Mouse (Mus musculus) spleen, adult 18-20 months (tissue): ENCODE results near the gene Apbb1ip.

ENCODE experiments used
- DNase-seq, 2 experiments: peaks; one replicate each; pipeline ENCODE4 v3.0.0; 2022; ENCODE audit warnings: mixed read lengths in 2 of 2

The Apbb1ip gene

GRCm38 (mm10) chr2:22776568-22777230, 2.8 kb downstream of the Apbb1ip start:
- DNase-seq, result no peak

GRCm38 (mm10) chr2:22777757-22778156, 3.9 kb downstream of the Apbb1ip start:
- DNase-seq, result no peak

GRCm38 (mm10) chr2:22780884-22781283, 7.0 kb downstream of the Apbb1ip start:
- DNase-seq, result no peak

GRCm38 (mm10) chr2:22781387-22782009, 7.6 kb downstream of the Apbb1ip start:
- no peak for DNase-seq

GRCm38 (mm10) chr2:22782057-22782456, 8.2 kb downstream of the Apbb1ip start:
- DNase-seq, result no peak

GRCm38 (mm10) chr2:22783137-22783638, 9.3 kb downstream of the Apbb1ip start:
- no peak for DNase-seq

GRCm38 (mm10) chr2:22784186-22784585, 10.3 kb downstream of the Apbb1ip start:
- DNase-seq, result peak; percentile 42 to 55

- no peak for DNase-seq
These were observed 10.9 kb downstream of the Apbb1ip start for GRCm38 (mm10) chr2:22784771-22785170.

GRCm38 (mm10) chr2:22788658-22789057, 14.8 kb downstream of the Apbb1ip start:
- no peak for DNase-seq

- DNase-seq, result no peak
These were observed 15.7 kb downstream of the Apbb1ip start for GRCm38 (mm10) chr2:22789576-22789975.

GRCm38 (mm10) chr2:22790435-22790834, 16.5 kb downstream of the Apbb1ip start:
- DNase-seq, result no peak

GRCm38 (mm10) chr2:22795087-22795486, 21.2 kb downstream of the Apbb1ip start:
- DNase-seq, result no peak

GRCm38 (mm10) chr2:22796487-22796886, 22.6 kb downstream of the Apbb1ip start:
- DNase-seq, result no peak

GRCm38 (mm10) chr2:22799430-22800041, 25.6 kb downstream of the Apbb1ip start:
- DNase-seq, result no peak

- peak; percentile 29 to 41 for DNase-seq
These were observed 31.7 kb downstream of the Apbb1ip start for GRCm38 (mm10) chr2:22805589-22805988.

GRCm38 (mm10) chr2:22806576-22806975, 32.7 kb downstream of the Apbb1ip start:
- no peak for DNase-seq

GRCm38 (mm10) chr2:22807312-22807711, 33.4 kb downstream of the Apbb1ip start:
- DNase-seq, result peak; percentile 32 to 33

- DNase-seq, result no peak
These were observed 37.0 kb downstream of the Apbb1ip start for GRCm38 (mm10) chr2:22810851-22811250.

- DNase-seq, result no peak
These were observed 37.6 kb downstream of the Apbb1ip start for GRCm38 (mm10) chr2:22811466-22811865.

- DNase-seq, result no peak
These were observed 40.0 kb downstream of the Apbb1ip start for GRCm38 (mm10) chr2:22813921-22814320.

- DNase-seq, result no peak
These were observed 41.8 kb downstream of the Apbb1ip start for GRCm38 (mm10) chr2:22815674-22816073.

- DNase-seq, result no peak
These were observed 42.3 kb downstream of the Apbb1ip start for GRCm38 (mm10) chr2:22816231-22816630.

- no peak for DNase-seq
These were observed 48.4 kb downstream of the Apbb1ip start for GRCm38 (mm10) chr2:22822293-22822692.

- DNase-seq, result no peak
These were observed 71.6 kb downstream of the Apbb1ip start for GRCm38 (mm10) chr2:22845514-22845913.
